Mouse (Mus musculus): Measurements from ENCODE around the gene Chrnb1. TPM values are rescaled to one million over a fixed set of nuclear protein-coding genes. Genes with fewer than 3 reads are reported as not detected.
A peak's percentile ranks its signal among the peaks of the same experiment; 100 is the strongest.

Chrnb1 gene
- polyA plus RNA-seq, 1 experiment, result 1.6 TPM

DNA sequence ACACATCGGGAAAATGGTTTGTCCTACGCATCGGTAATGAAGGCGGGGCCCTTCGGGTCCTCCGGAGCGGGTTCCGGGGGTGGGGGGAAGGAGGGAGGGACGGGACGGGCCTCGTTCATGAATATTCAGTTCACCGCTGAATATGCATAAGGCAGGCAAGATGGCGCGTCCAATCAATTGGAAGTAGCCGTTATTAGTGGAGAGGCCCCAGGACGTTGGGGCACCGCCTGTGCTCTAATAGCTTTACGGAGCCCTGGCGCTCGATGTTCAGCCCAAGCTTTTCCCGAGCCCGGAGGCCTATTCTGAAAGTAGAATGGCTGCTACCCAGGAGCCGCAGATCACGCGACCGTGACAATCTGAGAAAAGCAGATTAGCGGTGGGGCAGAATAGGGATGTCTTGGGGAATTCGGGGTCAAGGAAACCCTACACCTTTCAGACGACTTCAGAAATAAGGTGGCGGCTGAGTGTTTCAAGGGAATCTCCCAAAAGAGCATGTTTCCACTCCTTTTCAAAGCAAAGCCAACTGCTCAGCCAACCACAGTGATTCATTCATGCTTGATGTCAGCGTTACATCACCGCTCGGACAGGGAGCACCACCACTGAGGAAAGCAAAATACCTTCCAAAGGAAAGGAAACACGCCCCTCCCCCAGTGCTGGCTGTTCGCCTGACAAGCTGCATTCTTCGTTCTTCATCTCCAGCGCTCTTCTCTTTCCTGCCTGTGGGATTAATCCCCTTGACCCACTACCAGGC is 36.6 kb downstream of the Chrnb1 start:
- H3K4me3 ChIP-seq (replicated peaks; ENCODE audit: insufficient read depth, low read depth, low read length), result peak overlapping the region; percentile 92
- peaks cover 10% of the 10 kb centered on the region for H3K4me1 ChIP-seq (ENCODE audit: control insufficient read depth, insufficient read depth, low read length)
- no peaks in the 10 kb centered on the region for H3K27me3 ChIP-seq (ENCODE audit: control insufficient read depth, insufficient read depth, low read length)
- under 1% methylated on average over 37 of the region's 37 CpGs for WGBS
- peak; percentile 94 for DNase-seq
- TF ChIP-seq POLR2A (IDR thresholded peaks at IDR 0.05; ENCODE audit: borderline replicate concordance, insufficient read depth, low read length) (peak; percentile 63; the same call in 1 of the 2 replicates), CTCF (IDR thresholded peaks at IDR 0.05; ENCODE audit: borderline replicate concordance, insufficient read depth, low read depth, low read length) (no peak)
- peak overlapping the region; percentile 93 for H3K27ac ChIP-seq (ENCODE audit: insufficient read depth, low read length)

DNA sequence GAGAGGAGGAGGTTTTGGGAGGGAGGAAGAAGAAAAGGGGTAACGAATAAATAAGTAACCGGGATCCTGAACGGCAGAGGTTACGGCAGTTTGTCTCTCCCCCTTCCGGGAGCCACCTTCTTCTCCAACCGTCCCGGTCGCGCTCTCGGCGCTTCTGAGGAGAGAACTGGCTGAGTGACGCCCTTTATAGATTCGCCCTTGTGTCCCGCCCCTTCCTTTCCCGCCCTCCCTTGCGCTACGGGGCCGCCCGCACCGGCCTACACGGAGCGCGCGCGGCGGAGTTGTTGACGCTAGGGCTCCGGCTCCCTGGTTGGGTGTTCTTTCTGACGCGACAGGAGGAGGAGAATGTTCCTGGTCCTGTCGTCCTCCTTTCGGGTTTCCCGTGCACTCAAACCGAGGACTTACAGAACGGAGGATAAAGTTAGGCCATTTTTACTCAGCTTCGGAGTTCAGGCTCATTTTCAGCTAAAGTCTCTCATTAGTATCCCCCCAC is 37.2 kb downstream of the Chrnb1 start, which contains the start of gene Polr2a:
TSS of gene Polr2a (minus strand) at position 160 of the 493 bp plus-strand sequence.
- under 1% methylated on average over 36 of the region's 36 CpGs for WGBS
- Histone ChIP-seq H3K27me3 (ENCODE audit: control insufficient read depth, insufficient read depth, low read length) (no peaks in the 10 kb centered on the region), H3K4me1 (ENCODE audit: control insufficient read depth, insufficient read depth, low read length) (peaks cover 10% of the 10 kb centered on the region), H3K4me3 (replicated peaks; ENCODE audit: insufficient read depth, low read depth, low read length) (peak within 1 kb of the TSS; percentile 92), H3K27ac (ENCODE audit: insufficient read depth, low read length) (peak within 1 kb of the TSS; percentile 93)
- peak; percentile 98 to 99 for DNase-seq
- TF ChIP-seq POLR2A (IDR thresholded peaks at IDR 0.05; ENCODE audit: borderline replicate concordance, insufficient read depth, low read length) (peak; percentile 99), CTCF (IDR thresholded peaks at IDR 0.05; ENCODE audit: borderline replicate concordance, insufficient read depth, low read depth, low read length) (peak; percentile 13; the same call in 1 of the 2 replicates)

DNA sequence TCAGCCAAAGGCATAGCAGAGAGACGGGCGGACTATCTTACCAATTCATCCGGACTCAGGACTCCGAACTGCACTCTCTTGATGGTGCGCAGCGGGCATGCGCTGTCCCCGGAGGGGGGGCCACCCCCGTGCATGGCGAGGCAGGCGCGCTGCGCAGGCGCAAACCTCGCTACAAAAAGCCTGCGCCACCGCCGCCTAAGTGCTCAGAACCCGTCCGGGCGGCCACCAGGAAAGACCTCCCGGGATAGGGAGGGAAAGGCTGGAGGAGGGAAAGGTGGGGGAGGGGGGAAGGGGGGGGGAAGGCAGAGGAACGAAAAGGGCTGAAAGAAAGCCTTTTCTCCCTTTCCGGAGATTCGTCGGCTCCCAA is 37.7 kb downstream of the Chrnb1 start:
- Histone ChIP-seq H3K27ac (ENCODE audit: insufficient read depth, low read length) (peak overlapping the region; percentile 78; the same call in 1 of the 2 replicates), H3K4me3 (replicated peaks; ENCODE audit: insufficient read depth, low read depth, low read length) (peak overlapping the region; percentile 92), H3K27me3 (ENCODE audit: control insufficient read depth, insufficient read depth, low read length) (no peaks in the 10 kb centered on the region), H3K4me1 (ENCODE audit: control insufficient read depth, insufficient read depth, low read length) (peaks cover 10% of the 10 kb centered on the region)
- WGBS, result under 1% methylated on average over 26 of the region's 26 CpGs
- TF ChIP-seq POLR2A (IDR thresholded peaks at IDR 0.05; ENCODE audit: borderline replicate concordance, insufficient read depth, low read length), result no peak; the same call in 1 of the 2 replicates
- TF ChIP-seq CTCF (IDR thresholded peaks at IDR 0.05; ENCODE audit: borderline replicate concordance, insufficient read depth, low read depth, low read length), result no peak
- DNase-seq, result peak; percentile 98

DNA sequence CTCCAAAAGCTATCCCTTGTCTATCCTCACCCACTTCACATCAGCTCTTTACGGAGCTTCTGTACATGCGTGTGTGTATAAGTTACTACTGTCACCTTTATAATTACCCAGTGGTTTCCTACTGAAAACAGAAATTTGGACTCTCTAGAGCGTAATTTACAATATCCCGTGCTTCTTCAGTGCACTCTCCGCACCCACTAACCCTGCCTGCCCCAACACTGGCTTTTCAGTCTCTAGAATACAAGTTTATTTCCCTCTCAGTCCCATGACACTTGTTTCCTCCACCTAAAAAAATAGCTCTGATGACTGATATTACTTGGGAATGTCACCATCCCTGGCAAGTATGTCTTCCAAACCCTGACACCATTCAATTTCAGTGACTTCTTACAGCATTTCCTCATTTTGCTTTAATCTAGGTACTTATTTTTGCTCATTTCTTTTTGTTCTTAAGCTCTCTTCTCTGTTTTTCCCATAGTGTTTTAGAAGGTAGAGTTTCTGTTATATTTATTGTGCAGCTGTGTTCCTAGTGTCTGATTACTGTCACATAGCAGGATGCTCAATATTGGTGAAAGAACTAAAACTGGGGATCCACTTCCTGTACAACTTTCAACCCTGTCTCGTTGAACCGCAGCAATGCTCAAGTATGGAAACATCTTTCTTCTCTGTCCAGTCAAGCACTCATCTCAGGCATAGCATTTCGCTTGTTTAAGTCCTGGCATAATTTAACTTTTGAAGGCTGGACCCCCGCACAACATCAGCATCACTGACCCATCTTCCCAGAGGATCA is 38.2 kb downstream of the Chrnb1 start:
- Histone ChIP-seq H3K4me3 (replicated peaks; ENCODE audit: insufficient read depth, low read depth, low read length) (peak overlapping the region; percentile 92), H3K4me1 (ENCODE audit: control insufficient read depth, insufficient read depth, low read length) (peaks cover 10% of the 10 kb centered on the region), H3K27me3 (ENCODE audit: control insufficient read depth, insufficient read depth, low read length) (no peaks in the 10 kb centered on the region), H3K27ac (ENCODE audit: insufficient read depth, low read length) (peak overlapping the region; percentile 27; the same call in 1 of the 2 replicates)
- TF ChIP-seq CTCF (IDR thresholded peaks at IDR 0.05; ENCODE audit: borderline replicate concordance, insufficient read depth, low read depth, low read length) (no peak), POLR2A (IDR thresholded peaks at IDR 0.05; ENCODE audit: borderline replicate concordance, insufficient read depth, low read length) (no peak)
- WGBS, result 28% methylated on average over 9 of the region's 9 CpGs
- DNase-seq, result no peak

DNA sequence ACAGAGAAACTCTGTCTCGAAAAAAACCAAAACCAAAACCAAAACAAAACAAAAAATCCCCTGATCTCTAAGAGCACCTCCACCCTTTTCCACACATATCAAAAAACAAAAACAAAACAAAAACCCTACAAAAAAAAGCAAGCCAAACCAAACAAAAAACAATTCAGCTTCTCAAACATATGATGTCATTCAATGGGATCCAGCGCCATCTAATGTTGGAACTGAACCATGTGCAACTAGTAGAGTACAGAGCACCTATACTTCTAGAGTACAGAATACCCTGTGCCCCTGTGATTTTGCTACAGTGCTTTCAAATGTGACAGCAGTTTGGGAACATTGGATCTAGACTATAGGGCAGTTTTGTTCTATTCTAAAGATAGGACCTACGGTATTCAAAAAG is 41.0 kb downstream of the Chrnb1 start:
- H3K4me1 ChIP-seq (ENCODE audit: control insufficient read depth, insufficient read depth, low read length), result no peaks in the 10 kb centered on the region; the same call in 1 of the 2 replicates
- H3K27ac ChIP-seq (ENCODE audit: insufficient read depth, low read length), result no peak overlapping the region
- TF ChIP-seq CTCF (IDR thresholded peaks at IDR 0.05; ENCODE audit: borderline replicate concordance, insufficient read depth, low read depth, low read length), result no peak
- TF ChIP-seq POLR2A (IDR thresholded peaks at IDR 0.05; ENCODE audit: borderline replicate concordance, insufficient read depth, low read length), result no peak
- no peaks in the 10 kb centered on the region for H3K27me3 ChIP-seq (ENCODE audit: control insufficient read depth, insufficient read depth, low read length)
- WGBS, result 40% methylated on average over 3 of the region's 3 CpGs
- DNase-seq, result peak in 1 of 2 experiments; percentile 71
- no peak overlapping the region for H3K4me3 ChIP-seq (replicated peaks; ENCODE audit: insufficient read depth, low read depth, low read length)

DNA sequence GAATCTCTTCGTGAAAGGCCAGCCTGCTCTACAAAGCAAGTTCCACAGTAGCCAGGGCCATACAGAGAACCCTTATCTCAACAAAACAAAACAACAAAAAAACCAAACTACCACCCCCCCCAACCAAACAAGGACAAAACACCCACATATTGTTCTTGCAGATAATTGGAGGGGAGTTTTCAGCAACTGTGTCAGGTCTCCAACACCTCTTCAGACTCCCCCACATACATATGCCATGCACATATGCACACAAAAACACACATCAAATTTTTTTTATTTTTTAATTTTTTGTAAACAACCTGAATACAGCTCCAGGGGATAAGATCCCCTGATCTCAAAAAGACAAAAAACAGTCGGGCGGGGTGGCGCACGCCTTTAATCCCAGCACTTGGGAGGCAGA is 41.5 kb downstream of the Chrnb1 start:
- Histone ChIP-seq H3K27me3 (ENCODE audit: control insufficient read depth, insufficient read depth, low read length) (no peaks in the 10 kb centered on the region), H3K4me3 (replicated peaks; ENCODE audit: insufficient read depth, low read depth, low read length) (no peak overlapping the region), H3K27ac (ENCODE audit: insufficient read depth, low read length) (no peak overlapping the region), H3K4me1 (ENCODE audit: control insufficient read depth, insufficient read depth, low read length) (no peaks in the 10 kb centered on the region; the same call in 1 of the 2 replicates)
- WGBS, result 74% methylated on average over 5 of the region's 5 CpGs
- DNase-seq, result no peak
- TF ChIP-seq POLR2A (IDR thresholded peaks at IDR 0.05; ENCODE audit: borderline replicate concordance, insufficient read depth, low read length) (no peak), CTCF (IDR thresholded peaks at IDR 0.05; ENCODE audit: borderline replicate concordance, insufficient read depth, low read depth, low read length) (no peak)

DNA sequence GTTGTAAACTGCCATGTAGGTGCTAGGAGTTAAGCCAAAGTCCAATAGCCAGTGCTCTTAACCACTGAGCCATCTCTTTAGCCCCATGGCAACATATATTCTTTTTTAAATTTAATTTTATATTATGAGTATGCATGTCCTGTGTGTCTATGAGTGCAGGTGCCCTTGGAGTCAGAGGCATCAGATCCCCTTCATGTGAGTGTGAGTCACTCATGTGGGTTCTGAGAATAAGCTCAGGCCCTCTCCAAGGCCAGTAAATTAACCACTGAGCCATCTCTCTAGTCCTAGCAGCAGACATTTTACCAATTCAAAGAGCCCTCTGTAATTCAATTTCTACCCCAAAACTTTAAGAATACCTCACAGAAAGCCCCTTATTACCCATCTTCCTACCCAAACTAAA is 43.1 kb downstream of the Chrnb1 start:
- H3K27me3 ChIP-seq (ENCODE audit: control insufficient read depth, insufficient read depth, low read length), result no peaks in the 10 kb centered on the region
- no peak overlapping the region for H3K27ac ChIP-seq (ENCODE audit: insufficient read depth, low read length)
- DNase-seq, result no peak
- H3K4me1 ChIP-seq (ENCODE audit: control insufficient read depth, insufficient read depth, low read length), result no peaks in the 10 kb centered on the region; the same call in 1 of the 2 replicates
- no peak for TF ChIP-seq POLR2A (IDR thresholded peaks at IDR 0.05; ENCODE audit: borderline replicate concordance, insufficient read depth, low read length)
- no peak for TF ChIP-seq CTCF (IDR thresholded peaks at IDR 0.05; ENCODE audit: borderline replicate concordance, insufficient read depth, low read depth, low read length)
- H3K4me3 ChIP-seq (replicated peaks; ENCODE audit: insufficient read depth, low read depth, low read length), result no peak overlapping the region

Data from cerebellum, adult 2 months (tissue).